Mouse (Mus musculus): Measurements from ENCODE around the gene Tial1. TPM values are rescaled to one million over a fixed set of nuclear protein-coding genes. Genes with fewer than 3 reads are reported as not detected.

Gene Tial1
- 24.0 and 27.1 TPM in 2 replicates for polyA plus RNA-seq (2015; fragmentation: Nextera tagmentation; extraction: Ambion mirVana)

DNA sequence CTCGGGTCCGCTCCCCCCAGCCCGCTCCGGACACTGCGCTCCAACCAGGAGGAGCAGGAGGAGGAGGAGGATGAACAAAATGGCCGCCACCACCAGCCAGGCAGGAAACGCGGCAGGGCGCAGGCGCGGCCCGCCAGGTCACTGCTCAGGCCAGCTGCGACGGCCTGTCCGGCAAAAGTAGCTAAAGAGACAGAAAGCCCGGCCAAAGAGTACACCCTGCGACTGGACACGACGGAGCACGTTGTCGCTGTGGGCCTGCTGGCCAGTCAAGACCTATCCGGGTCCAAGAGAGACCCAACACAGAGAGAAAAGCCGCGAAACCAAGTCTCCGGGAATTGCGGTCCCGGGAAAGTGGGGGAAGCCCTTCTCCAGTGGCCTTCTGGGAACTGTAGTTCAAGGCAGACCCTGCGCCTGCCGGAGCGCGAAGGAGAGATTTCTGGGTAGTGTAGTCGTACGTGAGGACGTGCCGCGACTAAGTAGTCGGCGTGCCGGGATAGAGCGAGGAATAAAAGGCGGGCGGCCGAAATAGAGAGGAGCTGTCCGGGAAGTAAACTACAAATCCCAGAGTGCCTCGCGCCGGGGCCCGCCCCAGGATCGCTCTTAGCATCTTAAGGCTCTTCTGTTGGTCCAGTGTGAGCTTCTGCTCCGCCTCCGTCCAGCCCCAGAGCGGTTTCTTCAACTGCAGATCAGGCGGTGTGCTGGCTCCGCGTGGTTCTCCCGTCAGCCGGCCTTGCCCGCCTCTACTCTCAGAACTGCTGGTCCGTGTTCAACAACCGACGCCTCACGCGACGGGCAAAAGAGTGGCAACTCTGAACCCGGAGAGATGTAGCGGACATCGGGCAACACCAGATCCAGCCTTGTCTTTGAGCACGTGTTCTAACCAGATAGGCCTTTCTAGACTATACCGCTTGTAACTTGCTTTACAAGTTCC lies at the start of gene Tial1:
Gene Tial1, minus strand, starts transcription at position 433 of the 931 bp plus-strand sequence.
- no peaks in the 10 kb centered on the region for H3K9me3 ChIP-seq (replicated peaks)
- peak within 1 kb of the TSS; percentile 89 for H3K9ac ChIP-seq
- no peaks in the 10 kb centered on the region for H3K36me3 ChIP-seq
- peak within 1 kb of the TSS; percentile 90 for H3K4me3 ChIP-seq (replicated peaks)
- peak within 1 kb of the TSS; percentile 89 for H3K4me2 ChIP-seq
- peak; percentile 99 for ATAC-seq (replicated peaks; ENCODE audit: low FRiP score)
- H3K4me1 ChIP-seq, result peaks cover 14% of the 10 kb centered on the region
- no peaks in the 10 kb centered on the region for H3K27me3 ChIP-seq
- under 1% methylated on average over 69 of the region's 69 CpGs for WGBS
- peak within 1 kb of the TSS; percentile 97 for H3K27ac ChIP-seq

DNA sequence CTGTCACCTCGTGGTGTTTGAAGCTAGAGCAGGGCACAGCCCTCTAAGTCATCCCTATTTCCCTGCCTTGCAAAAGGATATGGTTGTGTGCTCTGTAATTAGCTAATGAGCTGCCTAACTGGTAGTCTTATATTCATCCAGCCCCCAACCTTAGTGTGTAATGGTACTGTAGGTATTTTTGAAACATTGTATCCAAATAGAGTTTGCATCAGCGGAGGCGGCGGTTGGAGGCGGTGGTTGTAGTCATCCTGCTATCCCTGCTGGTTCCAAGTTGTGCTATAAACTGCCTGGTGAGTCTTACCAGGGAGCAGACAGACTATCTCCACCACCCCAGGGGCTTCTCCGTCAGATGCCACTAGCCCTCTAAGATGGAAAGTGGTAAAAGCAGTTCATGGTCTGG lies 42.6 kb upstream of the Tial1 start:
- 89% methylated on average over 6 of the region's 6 CpGs for WGBS

GRCm38 (mm10) chr7:128499801-128500200 lies 38.3 kb upstream of the Tial1 start:
- H3K9me3 ChIP-seq (replicated peaks), result no peaks in the 10 kb centered on the region
- ATAC-seq (replicated peaks; ENCODE audit: low FRiP score), result no peak
- no peaks in the 10 kb centered on the region for H3K36me3 ChIP-seq
- H3K4me2 ChIP-seq, result no peak overlapping the region
- WGBS, result 78% methylated on average over 6 of the region's 6 CpGs
- no peak overlapping the region for H3K9ac ChIP-seq
- H3K27ac ChIP-seq, result no peak overlapping the region
- no peak overlapping the region for H3K4me3 ChIP-seq (replicated peaks)
- H3K27me3 ChIP-seq, result no peaks in the 10 kb centered on the region
- no peaks in the 10 kb centered on the region for H3K4me1 ChIP-seq

More for the DNA sequence above, 42.6 kb upstream of the Tial1 start:
- Histone ChIP-seq H3K27ac (no peak overlapping the region), H3K4me3 (replicated peaks) (no peak overlapping the region), H3K36me3 (no peaks in the 10 kb centered on the region), H3K4me1 (no peaks in the 10 kb centered on the region), H3K27me3 (no peaks in the 10 kb centered on the region), H3K4me2 (no peak overlapping the region), H3K9ac (no peak overlapping the region), H3K9me3 (replicated peaks) (no peaks in the 10 kb centered on the region)
- no peak for ATAC-seq (replicated peaks; ENCODE audit: low FRiP score)

DNA sequence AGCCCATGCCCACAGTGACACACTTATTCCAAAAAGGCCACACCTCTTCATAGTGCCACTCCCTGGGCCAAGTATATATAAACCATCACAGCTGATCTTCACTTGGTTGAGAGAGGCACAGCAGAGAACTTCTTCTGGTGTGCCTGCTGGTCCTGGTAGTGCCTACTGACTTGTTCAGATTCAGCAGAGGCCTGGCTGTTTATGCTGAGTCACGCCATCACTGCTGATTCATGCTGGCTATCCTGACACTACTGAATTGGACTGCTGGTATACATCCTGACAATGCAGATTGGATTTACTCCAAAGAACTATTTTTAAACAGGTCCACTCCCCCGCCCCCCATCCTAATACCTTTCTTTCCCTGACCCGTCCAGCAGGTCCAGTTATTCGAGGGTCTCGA lies 33.0 kb upstream of the Tial1 start:
- Histone ChIP-seq H3K4me2 (no peak overlapping the region), H3K9me3 (replicated peaks) (no peaks in the 10 kb centered on the region), H3K9ac (no peak overlapping the region), H3K4me1 (no peaks in the 10 kb centered on the region), H3K36me3 (no peaks in the 10 kb centered on the region), H3K27me3 (no peaks in the 10 kb centered on the region), H3K4me3 (replicated peaks) (no peak overlapping the region), H3K27ac (no peak overlapping the region)
- no peak for ATAC-seq (replicated peaks; ENCODE audit: low FRiP score)
- WGBS, result 85% methylated on average over 5 of the region's 5 CpGs

GRCm38 (mm10) chr7:128488986-128489385 lies 27.5 kb upstream of the Tial1 start:
- Histone ChIP-seq H3K4me1 (no peaks in the 10 kb centered on the region), H3K27ac (no peak overlapping the region), H3K4me3 (replicated peaks) (no peak overlapping the region), H3K36me3 (no peaks in the 10 kb centered on the region), H3K4me2 (no peak overlapping the region), H3K9me3 (replicated peaks) (peaks cover 26% of the 10 kb centered on the region), H3K9ac (no peak overlapping the region), H3K27me3 (no peaks in the 10 kb centered on the region)
- 92% methylated on average over 3 of the region's 3 CpGs for WGBS
- no peak for ATAC-seq (replicated peaks; ENCODE audit: low FRiP score)

GRCm38 (mm10) chr7:128474322-128474721 lies 12.8 kb upstream of the Tial1 start:
- H3K4me2 ChIP-seq, result peak overlapping the region; percentile 45
- H3K27me3 ChIP-seq, result no peaks in the 10 kb centered on the region
- no peaks in the 10 kb centered on the region for H3K9me3 ChIP-seq (replicated peaks)
- WGBS, result 36% methylated on average over 10 of the region's 10 CpGs
- 0 out of 2 replicates have a peak overlapping the region, but pooled peaks have one; percentile 17 for H3K4me3 ChIP-seq (replicated peaks)
- H3K36me3 ChIP-seq, result no peaks in the 10 kb centered on the region
- no peaks in the 10 kb centered on the region for H3K4me1 ChIP-seq
- H3K9ac ChIP-seq, result no peak overlapping the region
- 0 out of 2 replicates have a peak, but pooled peaks have one; percentile 74 for ATAC-seq (replicated peaks; ENCODE audit: low FRiP score)
- H3K27ac ChIP-seq, result no peak overlapping the region

GRCm38 (mm10) chr7:128462406-128462805 lies 889 bp upstream of the Tial1 start:
- Histone ChIP-seq H3K4me2 (peak overlapping the region; percentile 89), H3K9me3 (replicated peaks) (no peaks in the 10 kb centered on the region), H3K27ac (no peak overlapping the region; the same call in 1 of the 2 replicates), H3K4me3 (replicated peaks) (peak overlapping the region; percentile 90), H3K27me3 (no peaks in the 10 kb centered on the region), H3K9ac (peak overlapping the region; percentile 50; the same call in 1 of the 2 replicates), H3K4me1 (peaks cover 14% of the 10 kb centered on the region), H3K36me3 (no peaks in the 10 kb centered on the region)
- 74% methylated on average over 5 of the region's 5 CpGs for WGBS
- no peak for ATAC-seq (replicated peaks; ENCODE audit: low FRiP score)

DNA sequence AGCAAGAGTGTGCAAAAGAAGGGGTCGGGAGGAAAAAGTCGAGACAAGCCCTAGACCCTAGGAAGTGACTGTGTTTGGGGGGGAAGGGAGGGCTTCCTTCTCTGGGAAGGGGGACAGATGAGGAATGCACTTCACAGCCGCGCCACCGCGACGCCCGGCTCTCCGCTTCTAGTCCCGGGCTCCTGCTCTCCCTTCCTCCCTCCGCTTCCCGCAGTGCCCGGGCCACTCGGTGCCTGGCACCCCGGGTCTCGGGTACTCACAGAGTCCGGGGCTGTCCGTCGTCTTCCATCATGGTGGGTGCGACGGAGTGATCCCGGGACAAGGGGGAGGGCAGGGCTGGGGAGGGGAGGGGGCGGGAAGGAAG lies 670 bp downstream of the Tial1 start:
- Histone ChIP-seq H3K4me3 (replicated peaks) (peak overlapping the region; percentile 90), H3K36me3 (no peaks in the 10 kb centered on the region), H3K4me1 (peaks cover 14% of the 10 kb centered on the region), H3K9me3 (replicated peaks) (no peaks in the 10 kb centered on the region), H3K27ac (peak overlapping the region; percentile 97), H3K27me3 (no peaks in the 10 kb centered on the region), H3K4me2 (peak overlapping the region; percentile 89), H3K9ac (peak overlapping the region; percentile 89)
- peak; percentile 35 for ATAC-seq (replicated peaks; ENCODE audit: low FRiP score)
- WGBS, result 0% methylated on average over 12 of the region's 23 CpGs

DNA sequence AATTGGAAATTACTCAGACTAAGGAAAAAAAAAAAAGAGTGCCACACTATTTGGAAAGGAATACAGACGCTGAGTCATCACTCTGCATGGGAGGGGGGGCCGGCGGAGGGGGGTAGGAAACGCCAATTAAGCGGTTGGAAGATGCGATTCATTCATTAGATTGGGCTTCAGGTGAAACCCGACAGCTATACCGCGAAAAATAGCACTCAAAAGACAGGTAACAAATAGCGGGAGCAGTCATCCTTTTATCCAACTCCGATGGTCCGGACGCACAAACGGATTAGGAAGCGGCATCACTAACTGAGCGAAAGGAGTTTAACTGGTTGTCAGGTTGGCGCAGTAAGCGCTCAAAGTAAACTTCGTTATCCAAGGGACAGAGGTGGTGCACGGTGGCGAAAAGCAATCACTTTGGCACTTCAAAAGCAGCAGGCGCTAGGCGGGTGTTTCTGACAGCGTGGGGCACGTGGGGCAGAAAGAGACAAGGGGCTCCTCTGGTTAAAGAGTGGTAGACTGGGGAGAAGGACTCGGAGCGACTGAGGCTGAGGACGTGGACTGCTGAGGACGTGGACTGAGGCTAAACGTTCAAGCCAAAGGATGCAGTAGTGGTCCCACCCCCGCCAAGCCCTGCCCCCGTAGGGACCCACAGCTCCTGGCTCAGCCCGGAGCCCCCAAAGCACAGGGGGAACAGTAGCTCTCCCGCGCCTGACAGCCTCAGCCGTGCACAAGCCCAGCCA lies 1.2 kb downstream of the Tial1 start:
- Histone ChIP-seq H3K9ac (peak overlapping the region; percentile 89), H3K4me1 (peaks cover 14% of the 10 kb centered on the region), H3K27ac (peak overlapping the region; percentile 97), H3K9me3 (replicated peaks) (no peaks in the 10 kb centered on the region), H3K27me3 (no peaks in the 10 kb centered on the region), H3K4me2 (peak overlapping the region; percentile 89), H3K4me3 (replicated peaks) (peak overlapping the region; percentile 90), H3K36me3 (no peaks in the 10 kb centered on the region)
- WGBS, result under 1% methylated on average over 36 of the region's 36 CpGs
- peak; percentile 7 for ATAC-seq (replicated peaks; ENCODE audit: low FRiP score)

- ATAC-seq (replicated peaks; ENCODE audit: low FRiP score), result no peak
- Histone ChIP-seq H3K9me3 (replicated peaks) (no peaks in the 10 kb centered on the region), H3K27ac (no peak overlapping the region), H3K4me3 (replicated peaks) (peak overlapping the region; percentile 90), H3K4me1 (peaks cover 14% of the 10 kb centered on the region), H3K4me2 (peak overlapping the region; percentile 89), H3K36me3 (peaks cover 1% of the 10 kb centered on the region; the same call in 1 of the 2 replicates), H3K9ac (peak overlapping the region; percentile 89), H3K27me3 (no peaks in the 10 kb centered on the region)
- 15% methylated on average over 4 of the region's 4 CpGs for WGBS
Measured at GRCm38 (mm10) chr7:128459791-128460130, 1.8 kb downstream of the Tial1 start.

- Histone ChIP-seq H3K27me3 (no peaks in the 10 kb centered on the region), H3K9ac (no peak overlapping the region), H3K36me3 (peaks cover 18% of the 10 kb centered on the region), H3K27ac (no peak overlapping the region), H3K4me2 (no peak overlapping the region), H3K4me3 (replicated peaks) (no peak overlapping the region), H3K9me3 (replicated peaks) (no peaks in the 10 kb centered on the region), H3K4me1 (peaks cover 14% of the 10 kb centered on the region)
- ATAC-seq (replicated peaks; ENCODE audit: low FRiP score), result no peak
Measured at GRCm38 (mm10) chr7:128458011-128458410, 3.5 kb downstream of the Tial1 start.

DNA sequence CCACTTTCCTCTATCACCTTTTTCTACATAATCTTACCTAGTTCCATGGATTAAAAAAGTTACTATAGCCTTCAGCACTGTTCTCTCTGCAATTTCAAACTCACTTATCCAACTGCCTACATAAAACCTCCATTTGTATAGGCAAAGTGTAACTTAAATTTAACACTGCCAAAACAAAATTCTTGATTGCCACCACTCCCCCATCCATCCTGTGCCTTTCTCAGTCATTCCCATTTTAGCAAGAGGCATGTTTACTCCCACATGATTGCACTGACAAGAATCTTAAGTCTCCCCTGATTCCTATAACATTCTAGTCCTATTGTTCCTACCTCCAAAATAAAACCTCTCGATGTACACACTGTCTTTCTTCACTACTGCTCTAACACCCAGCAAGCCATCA lies 8.8 kb downstream of the Tial1 start:
- no peak overlapping the region for H3K9ac ChIP-seq
- 82% methylated on average over 1 of the region's 1 CpGs for WGBS
- H3K27ac ChIP-seq, result no peak overlapping the region
- no peak for ATAC-seq (replicated peaks; ENCODE audit: low FRiP score)
- H3K4me2 ChIP-seq, result no peak overlapping the region
- no peak overlapping the region for H3K4me3 ChIP-seq (replicated peaks)
- no peaks in the 10 kb centered on the region for H3K9me3 ChIP-seq (replicated peaks)
- peaks cover 62% of the 10 kb centered on the region for H3K36me3 ChIP-seq
- no peaks in the 10 kb centered on the region for H3K27me3 ChIP-seq
- no peaks in the 10 kb centered on the region for H3K4me1 ChIP-seq

All from kidney, embryonic 15.5 days (tissue).